In the genomic region with DNA sequence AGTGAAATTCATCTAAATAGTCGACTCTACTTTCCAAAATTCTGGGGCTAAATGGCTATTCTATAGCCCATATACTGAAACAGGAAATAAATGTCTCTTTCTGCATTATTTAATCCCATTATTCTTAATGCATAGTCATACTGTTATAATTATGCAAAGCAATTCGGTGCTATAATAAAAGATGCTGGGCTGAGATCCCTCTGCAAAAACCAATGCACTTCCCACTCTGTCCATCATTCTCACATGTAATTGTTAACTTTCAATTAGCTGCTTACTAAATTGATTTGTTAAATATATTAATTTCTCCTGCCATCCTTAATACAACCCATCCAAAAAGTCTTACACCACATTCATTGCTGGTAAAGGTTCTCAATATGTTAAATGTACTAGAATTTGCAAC, we compare ENCODE assay signal across 17 mouse cellular contexts.
"Had no signal": no experiment of that assay in that cellular context is flagged by ENCODE, and none has a peak within 500 bp of the region (broad histone marks: within the 10 kb centered on the region; RNA-seq: fewer than 3 reads in every experiment).

No protein-coding gene starts in this region.

- H3K27me3 ChIP-seq: lung, embryonic 15.5 days; megakaryocyte, embryonic 14.5 days; midbrain, embryonic 13.5 days; midbrain, embryonic 15.5 days; neural tube, embryonic 12.5 days; stomach, embryonic 15.5 days had no signal

- H3K36me3 ChIP-seq: lung, embryonic 15.5 days; midbrain, embryonic 13.5 days; midbrain, embryonic 15.5 days; neural tube, embryonic 12.5 days; stomach, embryonic 15.5 days had no signal

- DNase-seq: lung, adult 2 months; lung, postnatal 14 days; lung, postnatal 36 days; right cerebral cortex, postnatal 14 days; thymus, adult 2 months; thymus, postnatal 25 days; thymus, postnatal 4 days had no signal

- H3K9me3 ChIP-seq: lung, embryonic 15.5 days; megakaryocyte, embryonic 14.5 days; midbrain, embryonic 13.5 days; midbrain, embryonic 15.5 days; neural tube, embryonic 12.5 days; stomach, embryonic 15.5 days had no signal

- H3K27ac ChIP-seq: lung, embryonic 15.5 days; macrophage; midbrain, embryonic 13.5 days; midbrain, embryonic 15.5 days; neural tube, embryonic 12.5 days; stomach, embryonic 15.5 days; stomach, postnatal 0 days had no signal

- H3K9ac ChIP-seq: lung, embryonic 15.5 days; midbrain, embryonic 13.5 days; midbrain, embryonic 15.5 days; neural tube, embryonic 12.5 days; stomach, embryonic 15.5 days had no signal

- H3K4me2 ChIP-seq: lung, embryonic 15.5 days; midbrain, embryonic 11.5 days; midbrain, embryonic 13.5 days; midbrain, embryonic 15.5 days; neural tube, embryonic 12.5 days; stomach, embryonic 15.5 days had no signal

- ATAC-seq: lung, postnatal 0 days; midbrain, embryonic 13.5 days; midbrain, embryonic 15.5 days had no signal

- H3K4me3 ChIP-seq: lung, embryonic 15.5 days; megakaryocyte, embryonic 14.5 days; midbrain, embryonic 13.5 days; midbrain, embryonic 15.5 days; neural tube, embryonic 12.5 days; stomach, embryonic 15.5 days had no signal

- H3K4me1 ChIP-seq: lung, embryonic 15.5 days; megakaryocyte, embryonic 14.5 days; midbrain, embryonic 13.5 days; midbrain, embryonic 15.5 days; neural tube, embryonic 12.5 days; stomach, embryonic 15.5 days had no signal
